12 mouse cellular contexts compared by ENCODE assay signal in genomic region chr17:32211554-32211953, GRCm38 (mm10). TPM values are rescaled to one million over a fixed set of nuclear protein-coding genes. Genes with fewer than 3 reads are reported as not detected.
"Had no signal": no experiment of that assay in that cellular context is flagged by ENCODE, and none has a peak within 500 bp of the region (broad histone marks: within the 10 kb centered on the region; RNA-seq: fewer than 3 reads in every experiment).

No protein-coding gene starts in this region.

RNA-seq across cellular contexts. Expression of gene Ephx3, which starts 22.2 kb away (rescaled TPM):
- total RNA-seq: megakaryocyte progenitor cell, adult 5-6 weeks; megakaryocyte-erythroid progenitor cell, adult 5-6 weeks; monocyte, adult 5-6 weeks had no signal
- polyA plus RNA-seq: limb, embryonic 10.5 days; limb, embryonic 11.5 days; limb, embryonic 12.5 days; liver, embryonic 11.5 days; liver, embryonic 13.5 days; liver, embryonic 16.5 days; liver, postnatal 0 days; macrophage; midbrain, embryonic 14.5 days had no signal

RNA-seq across cellular contexts. Expression of gene Notch3, which starts 44.9 kb away (rescaled TPM):
- total RNA-seq: megakaryocyte-erythroid progenitor cell, adult 5-6 weeks; monocyte, adult 5-6 weeks had no signal
- polyA plus RNA-seq: macrophage had no signal
